Mouse (Mus musculus) heart, embryonic 14.5 days (tissue): ENCODE results near the gene Erv3. TPM values are rescaled to one million over a fixed set of nuclear protein-coding genes. Genes with fewer than 3 reads are reported as not detected.
A peak's percentile ranks its signal among the peaks of the same experiment; 100 is the strongest.
"Not testable (repeated sequence)": the region's sequence is repeated elsewhere in the genome, so short reads cannot be mapped to it uniquely, and the experiment has no call there.

Experiments
- ATAC-seq: fragments of 200-750 bp; cut with Nextera tagmentation; 2 replicates; pipeline ENCODE4 v1.8.0; 2017; ENCODE audit warnings: low read depth, moderate TSS enrichment; ENCODE audit not compliant: insufficient number of reproducible peaks, insufficient read depth, low FRiP score
- H3K27ac ChIP-seq, 2 experiments: fragments of 200-500 bp in 1 of 2; fragments of 300-500 bp in 1 of 2; sonication (generic) in 1 of 2; replicated peaks in 1 of 2; 2 replicates each; pipeline ENCODE4 v1.5.1; 2012 to 2014; ENCODE audit warnings: low read depth in 2 of 2, low read length in 2 of 2, control low read depth in 1 of 2, mild to moderate bottlenecking in 1 of 2, mixed read lengths in 1 of 2; ENCODE audit not compliant: control insufficient read depth in 1 of 2, insufficient read depth in 1 of 2
- H3K27me3 ChIP-seq: fragments of 300-500 bp; sonication (generic); 2 replicates; pipeline ENCODE4 v1.6.1; 2014; ENCODE audit warnings: mild to moderate bottlenecking, low read length, control low read depth; ENCODE audit not compliant: control insufficient read depth, insufficient read depth
- H3K36me3 ChIP-seq: fragments of 300-500 bp; sonication (generic); 2 replicates; pipeline ENCODE4 v1.6.1; 2014; ENCODE audit warnings: mild to moderate bottlenecking, control low read depth, low read length, mixed read lengths; ENCODE audit not compliant: control insufficient read depth, insufficient read depth
- H3K4me1 ChIP-seq, 2 experiments: fragments of 200-500 bp in 1 of 2; fragments of 300-500 bp in 1 of 2; sonication (generic) in 1 of 2; 2 replicates each; pipeline ENCODE4 v1.6.1; 2012 to 2014; ENCODE audit warnings: low read length in 2 of 2, control low read depth in 1 of 2, mixed read lengths in 1 of 2; ENCODE audit not compliant: control insufficient read depth in 2 of 2, insufficient read depth in 2 of 2
- H3K4me2 ChIP-seq: fragments of 300-500 bp; sonication (generic); 2 replicates; pipeline ENCODE4 v1.6.1; 2014; ENCODE audit warnings: mild to moderate bottlenecking, low read length
- H3K4me3 ChIP-seq, 2 experiments: fragments of 200-500 bp in 1 of 2; fragments of 300-500 bp in 1 of 2; sonication (generic) in 1 of 2; 2 replicates each; pipeline ENCODE4 v1.5.1; 2012 to 2014; ENCODE audit warnings: low read length in 2 of 2, mild to moderate bottlenecking in 2 of 2, control low read depth in 1 of 2, low read depth in 1 of 2, moderate library complexity in 1 of 2; ENCODE audit not compliant: control insufficient read depth in 1 of 2, insufficient read depth in 1 of 2
- H3K9ac ChIP-seq: fragments of 300-500 bp; sonication (generic); 2 replicates; pipeline ENCODE4 v1.6.1; 2014; ENCODE audit warnings: mild to moderate bottlenecking, low read length
- H3K9me3 ChIP-seq: fragments of 300-500 bp; sonication (generic); 2 replicates; pipeline ENCODE4 v1.6.1; 2016; ENCODE audit warnings: low read length, control low read depth; ENCODE audit not compliant: control insufficient read depth
- WGBS: fragments of 180-500 bp; shearing (Covaris S2); extraction: QIAGEN DNeasy Blood & Tissue Kit; methylation state at CpG from one replicate; pipeline ENCODE4 v1.1.7; 2014; 5-methylcytosine and 5-hydroxymethylcytosine counted together
- polyA plus RNA-seq: library from polyadenylated mRNA; unstranded; fragments of >200 nt; fragmentation: Nextera tagmentation; extraction: Ambion mirVana; gene quantifications from 2 replicates; pipeline ENCODE4 v1.2.1, GENCODE M21; 2014

Erv3 gene
- polyA plus RNA-seq, 1 experiment from 2014 or later: not detected

DNA sequence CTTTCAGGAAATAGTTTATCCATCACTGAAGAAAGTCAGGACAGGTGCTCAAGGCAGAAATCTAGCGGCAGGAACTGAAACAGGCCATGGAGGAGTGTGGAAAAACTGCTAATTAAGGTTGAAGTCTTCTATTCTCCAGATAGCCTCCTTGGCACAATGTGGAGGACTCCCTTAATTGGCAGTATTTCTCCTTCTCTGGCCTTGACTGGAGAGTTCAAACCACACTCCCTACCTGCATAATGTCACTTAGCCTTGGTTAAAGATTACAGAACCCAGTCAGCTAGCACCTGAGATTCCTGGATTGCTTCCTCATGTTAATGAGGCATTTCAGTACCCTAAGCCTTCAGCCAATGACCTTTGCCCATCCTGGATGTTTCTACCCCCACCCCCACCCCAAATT is 25.3 kb downstream of the Erv3 start:
- H3K9me3 ChIP-seq: peaks cover 13% of the 10 kb centered on the region
- H3K27ac ChIP-seq: no peak overlapping the region
- no peaks in the 10 kb centered on the region for H3K36me3 ChIP-seq
- H3K9ac ChIP-seq: no peak overlapping the region
- no peak for ATAC-seq
- H3K4me2 ChIP-seq: no peak overlapping the region
- no peaks in the 10 kb centered on the region for H3K4me1 ChIP-seq
- 93% methylated on average over 1 of the region's 1 CpGs for WGBS
- H3K4me3 ChIP-seq: no peak overlapping the region
- H3K27me3 ChIP-seq: no peaks in the 10 kb centered on the region

DNA sequence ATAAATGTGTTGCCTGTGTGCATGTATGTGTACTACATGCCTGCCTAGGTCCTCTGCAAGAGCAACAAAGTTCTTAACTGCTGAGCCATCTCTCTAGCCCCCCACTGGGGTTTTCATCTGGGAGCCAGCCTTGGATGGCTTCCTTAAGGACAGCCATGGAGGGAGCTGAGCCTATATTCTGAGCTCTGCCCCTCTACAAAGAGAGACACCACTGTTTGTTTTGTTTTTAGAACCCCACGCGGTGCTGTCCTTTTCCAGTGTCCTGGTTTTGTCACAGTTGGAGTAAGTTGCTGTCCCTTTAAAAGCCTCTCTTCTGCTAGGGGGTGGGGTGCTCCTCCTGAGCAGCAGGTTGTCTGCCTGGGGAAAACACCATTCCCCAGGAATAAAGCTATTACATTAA is 27.7 kb downstream of the Erv3 start:
- no peak overlapping the region for H3K4me3 ChIP-seq
- no peak for ATAC-seq
- H3K4me2 ChIP-seq: no peak overlapping the region
- H3K36me3 ChIP-seq: no peaks in the 10 kb centered on the region
- H3K27ac ChIP-seq: no peak overlapping the region
- no peaks in the 10 kb centered on the region; a peak in 1 of 4 replicates for H3K4me1 ChIP-seq
- H3K9me3 ChIP-seq: peaks cover 13% of the 10 kb centered on the region
- H3K9ac ChIP-seq: no peak overlapping the region
- WGBS: 23% methylated on average over 2 of the region's 2 CpGs
- H3K27me3 ChIP-seq: no peaks in the 10 kb centered on the region

GRCm38 (mm10) chr2:131830945-131831344 is 28.6 kb downstream of the Erv3 start:
- not testable (repeated sequence) for H3K9ac ChIP-seq, H3K4me1 ChIP-seq, ATAC-seq, H3K27me3 ChIP-seq, H3K4me2 ChIP-seq, H3K36me3 ChIP-seq, H3K4me3 ChIP-seq, H3K27ac ChIP-seq
- WGBS: 77% methylated on average over 4 of the region's 4 CpGs
- peaks cover 13% of the 10 kb centered on the region for H3K9me3 ChIP-seq

DNA sequence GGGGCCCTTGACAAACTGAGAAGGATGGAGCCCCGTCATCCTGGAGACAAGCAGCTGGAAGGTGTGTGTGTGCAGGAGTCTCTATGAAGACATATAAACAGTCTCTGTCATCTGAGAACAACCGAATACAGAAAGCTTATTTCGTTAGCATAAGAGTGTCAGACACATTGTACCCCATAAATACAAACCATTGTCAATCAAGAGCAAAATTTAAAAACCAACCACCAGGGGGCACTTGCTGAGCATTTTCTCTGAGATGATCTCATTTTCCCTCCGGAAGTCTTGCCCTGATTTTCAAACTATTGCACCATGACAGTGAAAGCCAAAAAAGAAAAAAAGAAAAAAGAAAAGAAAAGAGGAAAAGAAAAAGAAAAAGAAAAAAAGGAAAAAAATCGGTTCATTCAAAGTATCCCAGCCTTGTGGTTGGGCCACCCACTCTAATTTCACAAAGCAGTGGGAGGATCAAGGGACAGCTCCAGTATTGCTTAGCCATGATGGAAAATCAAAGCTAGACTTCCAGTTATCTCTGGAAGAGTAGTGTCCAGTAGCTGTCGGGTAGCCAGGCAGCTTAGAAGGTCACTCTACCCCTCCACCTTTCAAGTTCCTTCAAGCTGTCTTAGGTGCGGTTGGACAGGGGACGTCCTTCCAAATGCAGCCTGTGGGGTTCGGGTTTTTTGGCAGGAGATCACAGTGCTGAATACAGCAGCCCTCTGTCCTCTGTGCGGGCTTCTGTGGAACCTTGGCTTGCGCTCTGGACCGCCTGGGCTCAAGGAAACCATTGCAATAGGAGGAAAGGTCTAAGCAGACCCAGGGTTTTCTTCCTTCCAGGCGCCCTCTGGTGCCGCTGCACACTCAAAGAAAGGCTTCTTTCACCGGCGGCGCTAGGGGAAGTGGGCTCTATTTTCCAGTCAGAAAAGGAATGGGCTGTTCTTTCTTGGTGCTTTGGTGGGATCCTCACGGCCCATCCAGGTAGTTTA is 31.3 kb downstream of the Erv3 start:
- Histone ChIP-seq H3K4me2 (peak overlapping the region; percentile 44), H3K4me1 (peaks cover 4 to 6% of the 10 kb centered on the region in 2 experiments; a peak in 3 of 4 replicates), H3K4me3 (no peak overlapping the region), H3K27ac (no peak overlapping the region), H3K9me3 (peaks cover 3% of the 10 kb centered on the region), H3K9ac (no peak overlapping the region), H3K36me3 (no peaks in the 10 kb centered on the region), H3K27me3 (no peaks in the 10 kb centered on the region)
- 44% methylated on average over 18 of the region's 18 CpGs for WGBS
- no peak for ATAC-seq

GRCm38 (mm10) chr2:131827026-131827687 is 32.4 kb downstream of the Erv3 start:
- no peak overlapping the region for H3K27ac ChIP-seq
- H3K27me3 ChIP-seq: no peaks in the 10 kb centered on the region
- no peak overlapping the region for H3K4me2 ChIP-seq
- no peaks in the 10 kb centered on the region for H3K9me3 ChIP-seq
- no peak for ATAC-seq
- WGBS: 66% methylated on average over 4 of the region's 4 CpGs
- H3K9ac ChIP-seq: no peak overlapping the region
- no peaks in the 10 kb centered on the region for H3K36me3 ChIP-seq
- no peak overlapping the region for H3K4me3 ChIP-seq
- peaks cover 4 to 6% of the 10 kb centered on the region in 2 experiments; a peak in 3 of 4 replicates for H3K4me1 ChIP-seq

DNA sequence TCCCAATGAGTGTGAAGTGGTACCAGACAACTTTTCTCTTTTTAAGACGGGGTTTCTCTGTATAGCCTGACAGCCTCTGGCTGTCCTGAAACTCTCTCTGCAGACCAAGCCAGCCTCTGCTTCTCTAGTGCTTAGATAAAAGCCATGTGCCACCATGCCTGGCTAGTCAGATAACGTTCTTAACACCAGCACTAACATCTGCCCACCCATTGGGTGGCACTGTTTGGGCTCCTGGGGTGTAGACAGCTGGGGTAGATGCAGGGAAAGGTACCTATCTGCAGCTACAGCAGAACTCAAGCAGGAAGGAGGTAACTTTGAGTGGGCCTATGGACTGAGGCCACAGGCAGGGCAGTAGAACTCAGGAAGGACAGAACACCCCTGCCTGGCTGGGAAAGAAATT is 34.0 kb downstream of the Erv3 start:
- Histone ChIP-seq H3K4me1 (peaks cover 4 to 8% of the 10 kb centered on the region in 2 experiments; a peak in 3 of 4 replicates), H3K27ac (no peak overlapping the region), H3K9me3 (no peaks in the 10 kb centered on the region), H3K27me3 (no peaks in the 10 kb centered on the region; the same call in 1 of the 2 replicates), H3K36me3 (no peaks in the 10 kb centered on the region), H3K4me3 (no peak overlapping the region), H3K4me2 (no peak overlapping the region), H3K9ac (no peak overlapping the region)
- WGBS: 7% methylated on average over 2 of the region's 2 CpGs
- no peak for ATAC-seq

GRCm38 (mm10) chr2:131823931-131824330 is 35.6 kb downstream of the Erv3 start:
- H3K4me1 ChIP-seq: peaks cover 6 to 10% of the 10 kb centered on the region in 2 experiments; a peak in 3 of 4 replicates
- no peaks in the 10 kb centered on the region for H3K9me3 ChIP-seq
- H3K4me2 ChIP-seq: no peak overlapping the region
- no peak overlapping the region for H3K4me3 ChIP-seq
- no peak for ATAC-seq
- no peaks in the 10 kb centered on the region for H3K36me3 ChIP-seq
- H3K9ac ChIP-seq: no peak overlapping the region
- WGBS: 41% methylated on average over 2 of the region's 2 CpGs
- no peaks in the 10 kb centered on the region; the same call in 1 of the 2 replicates for H3K27me3 ChIP-seq
- H3K27ac ChIP-seq: no peak overlapping the region
